Mouse (Mus musculus) ES-Bruce4 (cell line): ENCODE data around the gene Matk.

Experiments used
- CTCF ChIP-seq: IDR thresholded peaks from one replicate; pipeline ENCODE4 v1.8.1; 2011; ENCODE audit warnings: low read depth, low read length
- EP300 ChIP-seq: IDR thresholded peaks from 2 replicates; pipeline ENCODE4 v1.6.1; 2011; ENCODE audit warnings: low read depth, low read length; ENCODE audit not compliant: insufficient read depth
- POLR2A ChIP-seq: IDR thresholded peaks from one replicate; pipeline ENCODE4 v1.8.1; 2011; ENCODE audit warnings: low read length; ENCODE audit not compliant: insufficient read depth

- TF ChIP-seq CTCF (no peak), POLR2A (no peak), EP300 (no peak)
Measured at GRCm38 (mm10) chr10:81261025-81261424, 8.3 kb downstream of the Matk start.
